Mouse (Mus musculus): ENCODE results near the gene Adarb2. TPM values are rescaled to one million over a fixed set of nuclear protein-coding genes. Genes with fewer than 3 reads are reported as not detected.

Adarb2 gene
- total and polyA plus RNA-seq, 3 experiments = 0.42 to 0.57 TPM; not detected in 1

- TF ChIP-seq USF1 (IDR thresholded peaks at IDR 0.05; ENCODE audit: low read depth, low read length) (no peak), CHD1 (IDR thresholded peaks at IDR 0.05; ENCODE audit: low read depth, low read length) (no peak), POLR2A (IDR thresholded peaks at IDR 0.05; ENCODE audit: control insufficient read depth in 1 of 2, insufficient read depth in 1 of 2, low read depth in 1 of 2, low read length in 2 of 2, poor library complexity in 1 of 2) (no peak), GATA1 (IDR thresholded peaks at IDR 0.05; ENCODE audit: low read depth, low read length) (no peak)
- no peaks in the 10 kb centered on the region for H3K27me3 ChIP-seq (ENCODE audit: control insufficient read depth in 1 of 2, insufficient read depth in 2 of 2, low read length in 2 of 2)
These were observed 131.9 kb downstream of the Adarb2 start for GRCm38 (mm10) chr13:8334580-8334979.

GRCm38 (mm10) chr13:8341086-8341807 lies 138.6 kb downstream of the Adarb2 start:
- Histone ChIP-seq H3K9ac (ENCODE audit: control insufficient read depth, low read depth, low read length, poor library complexity, severe bottlenecking) (no peak overlapping the region), H3K27ac (ENCODE audit: control insufficient read depth, low read depth, low read length) (no peak overlapping the region), H3K4me3 (ENCODE audit: control insufficient read depth in 1 of 2, insufficient read depth in 1 of 2, low read depth in 2 of 2, low read length in 2 of 2) (no peak overlapping the region), H3K27me3 (ENCODE audit: control insufficient read depth in 1 of 2, insufficient read depth in 2 of 2, low read length in 2 of 2) (no peaks in the 10 kb centered on the region; a peak in 1 of 4 replicates), H3K4me1 (ENCODE audit: control insufficient read depth in 1 of 2, insufficient read depth in 2 of 2, low read length in 2 of 2) (no peaks in the 10 kb centered on the region), H3K36me3 (ENCODE audit: control insufficient read depth in 1 of 2, insufficient read depth in 2 of 2, low read length in 2 of 2) (no peaks in the 10 kb centered on the region), H3K79me2 (ENCODE audit: control insufficient read depth, insufficient read depth, low read length, poor library complexity) (no peaks in the 10 kb centered on the region), H3K9me3 (replicated peaks; ENCODE audit: insufficient read depth, low read length) (no peaks in the 10 kb centered on the region)
- TF ChIP-seq ETS1 (IDR thresholded peaks at IDR 0.05; ENCODE audit: low read depth, low read length) (no peak), SIN3A (IDR thresholded peaks at IDR 0.05; ENCODE audit: low read length) (no peak), E2F4 (IDR thresholded peaks at IDR 0.05; ENCODE audit: borderline replicate concordance, low read depth, low read length) (no peak), USF2 (IDR thresholded peaks at IDR 0.05; ENCODE audit: borderline replicate concordance in 1 of 2, insufficient read depth in 1 of 2, low read depth in 1 of 2, low read length in 2 of 2) (no peak), GABPA (IDR thresholded peaks at IDR 0.05; ENCODE audit: low read depth, low read length) (no peak), MYC (IDR thresholded peaks at IDR 0.05; ENCODE audit: low read depth, low read length) (no peak), TBP (IDR thresholded peaks at IDR 0.05; ENCODE audit: low read depth, low read length) (no peak), ZC3H11A (IDR thresholded peaks at IDR 0.05; ENCODE audit: low read depth, low read length) (no peak), CHD1 (IDR thresholded peaks at IDR 0.05; ENCODE audit: low read depth, low read length) (no peak), GATA1 (IDR thresholded peaks at IDR 0.05; ENCODE audit: low read depth, low read length) (no peak), MAX (IDR thresholded peaks at IDR 0.05; ENCODE audit: low read length) (no peak), CTCF (IDR thresholded peaks at IDR 0.05 in 2 of 3, conservative IDR thresholded peaks at IDR 0.05 in 1 of 3; ENCODE audit: control insufficient read depth in 1 of 3, insufficient read depth in 1 of 3, low read depth in 2 of 3, low read length in 3 of 3, poor library complexity in 1 of 3, severe bottlenecking in 1 of 3) (no peak), RAD21 (IDR thresholded peaks at IDR 0.05; ENCODE audit: low read depth, low read length) (no peak), HCFC1 (IDR thresholded peaks at IDR 0.05; ENCODE audit: low read depth, low read length) (no peak), MXI1 (IDR thresholded peaks at IDR 0.05; ENCODE audit: low read depth, low read length) (no peak), CHD2 (IDR thresholded peaks at IDR 0.05; ENCODE audit: low read length) (no peak), NRF1 (IDR thresholded peaks at IDR 0.05; ENCODE audit: insufficient read depth, low read depth, low read length, poor library complexity, severe bottlenecking) (no peak), USF1 (IDR thresholded peaks at IDR 0.05; ENCODE audit: low read depth, low read length) (no peak)
- no peak for DNase-seq (ENCODE audit: low read depth, low spot score)

More at GRCm38 (mm10) chr13:8334580-8334979, 131.9 kb downstream of the Adarb2 start:
- Histone ChIP-seq H3K9me3 (replicated peaks; ENCODE audit: insufficient read depth, low read length) (no peaks in the 10 kb centered on the region), H3K27ac (ENCODE audit: control insufficient read depth, low read depth, low read length) (no peak overlapping the region), H3K4me1 (ENCODE audit: control insufficient read depth in 1 of 2, insufficient read depth in 2 of 2, low read length in 2 of 2) (no peaks in the 10 kb centered on the region), H3K4me3 (ENCODE audit: control insufficient read depth in 1 of 2, insufficient read depth in 1 of 2, low read depth in 2 of 2, low read length in 2 of 2) (no peak overlapping the region), H3K9ac (ENCODE audit: control insufficient read depth, low read depth, low read length, poor library complexity, severe bottlenecking) (no peak overlapping the region), H3K79me2 (ENCODE audit: control insufficient read depth, insufficient read depth, low read length, poor library complexity) (no peaks in the 10 kb centered on the region), H3K36me3 (ENCODE audit: control insufficient read depth in 1 of 2, insufficient read depth in 2 of 2, low read length in 2 of 2) (no peaks in the 10 kb centered on the region)
- no peak for DNase-seq (ENCODE audit: low read depth, low spot score)
